Mouse (Mus musculus): ENCODE results near the gene Nol3. TPM values are rescaled to one million over a fixed set of nuclear protein-coding genes. Genes with fewer than 3 reads are reported as not detected.

The Nol3 gene
- total RNA-seq, 2 experiments from 2014 or later: 7.4 to 7.8 TPM

GRCm38 (mm10) chr8:105331469-105331868 lies 55.5 kb downstream of the Nol3 start:
- DNase-seq (ENCODE audit: low spot score in 2 of 2): no peak
- TF ChIP-seq CTCF (conservative IDR thresholded peaks at IDR 0.05): no peak
- H3K4me3 ChIP-seq: no peak overlapping the region
- H3K27ac ChIP-seq: no peak overlapping the region

Small RNAs within 50 kb of the gene (microRNA-seq; reads per million reads assigned to microRNA genes)
- gene Gm27320: 0 reads per million in 2 experiments
- gene Mir328: 11,375 to 11,880 reads per million in 2 experiments

Other genes with a start within 250 kb of the Nol3 start
- not detected for gene Ces3a, start 227.5 kb upstream of the Nol3 start, total RNA-seq (2021)
- gene Ces3b, start 192.4 kb upstream of the Nol3 start, total RNA-seq (2021): not detected
- gene Ces4a, start 144.3 kb upstream of the Nol3 start, total RNA-seq (2021): not detected
- 10 to 100 TPM; 20.0 to 20.4 TPM for gene Cbfb, start 105.5 kb upstream of the Nol3 start, total RNA-seq (2021)
- 10 to 100 TPM; 38.9 to 39.2 TPM for gene D230025D16Rik, start 51.0 kb upstream of the Nol3 start, total RNA-seq (2021)
- gene B3gnt9, start 21.0 kb upstream of the Nol3 start, total RNA-seq (2021): 1 to 10 TPM; 2.9 TPM
- 1 to 10 TPM; 7.0 to 7.6 TPM for gene Tradd, start 11.5 kb upstream of the Nol3 start, total RNA-seq (2021)
- gene Fbxl8, start 11.5 kb upstream of the Nol3 start, total RNA-seq (2021): 1 to 10 TPM in 1 of 2 experiments, under 1 TPM in 1; 0.91 to 1.9 TPM
- 1 to 10 TPM; 7.2 to 9.5 TPM for gene Hsf4, start 6.3 kb upstream of the Nol3 start, total RNA-seq (2021)
- gene 4931428F04Rik, start 13.7 kb downstream of the Nol3 start, total RNA-seq (2021): 10 to 100 TPM; 20.0 to 24.4 TPM
- 1 to 10 TPM; 1.4 TPM for gene Exoc3l, start 20.0 kb downstream of the Nol3 start, total RNA-seq (2021)
- gene E2f4, start 21.5 kb downstream of the Nol3 start, total RNA-seq (2021): 10 to 100 TPM; 36.1 to 39.0 TPM
- gene Elmo3, start 29.5 kb downstream of the Nol3 start, total RNA-seq (2021): 1 to 10 TPM in 1 of 2 experiments, under 1 TPM in 1; 0.84 to 1.2 TPM
- 1 to 10 TPM; 7.6 to 7.7 TPM for gene Lrrc29, start 50.1 kb downstream of the Nol3 start, total RNA-seq (2021)
- 10 to 100 TPM; 40.3 to 40.9 TPM for gene Tmem208, start 50.2 kb downstream of the Nol3 start, total RNA-seq (2021)
- 1 to 10 TPM; 2.0 to 2.1 TPM for gene Fhod1, start 71.8 kb downstream of the Nol3 start, total RNA-seq (2021)
- gene Slc9a5, start 72.7 kb downstream of the Nol3 start, total RNA-seq (2021): 10 to 100 TPM; 13.3 to 14.9 TPM
- 1 to 10 TPM; 1.7 to 2.2 TPM for gene Plekhg4, start 97.1 kb downstream of the Nol3 start, total RNA-seq (2021)
- not detected for gene Kctd19, start 137.4 kb downstream of the Nol3 start, total RNA-seq (2021)
- gene Lrrc36, start 137.4 kb downstream of the Nol3 start, total RNA-seq (2021): under 1 TPM; 0.42 to 0.84 TPM
- gene Tppp3, start 195.4 kb downstream of the Nol3 start, total RNA-seq (2021): 10 to 100 TPM; 36.5 to 36.8 TPM
- gene Zdhhc1, start 220.8 kb downstream of the Nol3 start, total RNA-seq (2021): 10 to 100 TPM; 36.2 to 38.9 TPM
- not detected for gene Hsd11b2, start 242.6 kb downstream of the Nol3 start, total RNA-seq (2021)

All from layer of hippocampus, adult 2 months (tissue).